Mouse (Mus musculus): ENCODE results near the gene Gpat2.
A peak's percentile ranks its signal among the peaks of the same experiment; 100 is the strongest.

Gpat2 gene

DNA sequence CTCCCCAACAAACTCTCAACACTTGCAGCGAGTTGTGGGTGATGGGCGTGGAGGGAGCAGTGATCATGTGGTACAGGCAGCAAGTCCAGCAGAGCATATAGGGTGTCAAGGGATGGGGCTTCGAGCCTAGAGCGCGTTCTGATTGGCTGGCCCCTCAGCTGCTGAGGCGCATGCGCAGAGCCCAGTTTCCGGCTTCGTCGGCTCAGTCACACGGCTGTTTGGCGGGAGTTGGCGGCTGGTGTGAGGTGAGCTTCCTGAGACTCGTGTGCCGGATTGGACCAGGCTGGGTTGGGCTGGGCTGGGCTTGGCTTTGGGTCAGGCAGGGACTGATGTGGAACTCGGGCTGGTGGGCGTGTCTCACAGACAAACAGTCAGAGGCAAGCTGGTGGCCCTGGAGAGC, at the start of gene Gpat2:
TSS of gene Gpat2 (plus strand) at position 223 of the 400 bp plus-strand sequence.
- no peak for DNase-seq (ENCODE audit: low spot score)

DNA sequence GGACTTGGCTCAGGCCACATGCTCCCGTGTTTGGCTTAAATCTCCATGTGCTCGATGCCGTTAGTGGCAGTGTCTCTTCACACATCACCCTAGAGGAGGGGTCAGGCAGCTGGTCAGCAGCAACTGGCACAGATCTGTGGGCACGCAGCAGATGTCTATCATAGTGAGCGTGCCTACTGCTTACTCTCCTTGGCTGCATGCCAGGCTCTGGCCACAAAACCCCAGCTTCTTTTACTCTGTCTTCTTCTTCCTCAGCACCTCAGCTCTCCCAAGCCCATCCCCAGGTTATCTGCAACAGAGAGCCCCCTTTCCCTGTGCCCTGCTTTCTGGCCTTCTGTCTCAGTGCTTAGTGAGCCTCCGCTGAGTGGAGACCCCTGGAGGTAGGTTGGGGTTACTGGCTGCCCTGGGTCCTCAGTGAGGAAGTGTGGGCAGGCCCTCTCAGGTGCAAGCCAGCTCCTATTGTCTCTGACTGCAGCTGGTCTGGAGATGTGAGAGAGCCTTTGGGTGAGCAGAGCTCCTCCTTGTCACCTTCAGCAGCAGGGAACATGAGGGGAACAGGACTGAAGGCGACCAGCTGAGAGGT, 49.1 kb upstream of the Gpat2 start:
- no peak for DNase-seq (ENCODE audit: low spot score)

DNA sequence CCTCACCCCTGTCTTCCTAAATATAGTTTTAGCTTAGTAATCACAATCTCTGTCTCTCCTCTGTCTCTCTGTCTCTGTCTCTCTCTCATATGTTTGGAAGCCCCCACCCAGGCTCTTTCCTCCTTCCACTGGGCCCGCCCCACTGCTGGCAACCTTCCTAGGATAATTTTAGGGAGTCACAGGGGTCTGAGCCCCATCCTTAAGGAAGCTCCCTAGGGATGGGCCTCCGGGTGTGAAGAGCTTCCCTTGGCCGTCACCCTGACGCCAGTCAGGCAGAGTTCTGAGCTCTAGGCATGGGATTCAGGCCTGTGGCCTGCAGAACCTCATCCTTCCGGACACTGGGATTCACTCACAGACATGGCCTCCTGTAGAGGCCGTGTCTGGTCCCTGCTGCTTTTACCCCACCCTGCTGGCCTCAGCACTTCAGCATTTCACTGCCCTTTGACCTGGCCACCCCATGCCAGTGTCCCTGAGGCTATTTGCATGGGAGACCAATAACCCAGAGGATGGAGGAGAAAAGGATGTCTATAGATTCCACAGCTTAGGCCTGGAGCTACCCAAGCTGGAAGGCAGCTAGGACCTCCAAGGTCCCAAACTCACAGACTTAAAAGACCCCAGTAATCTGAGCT, 48.5 kb upstream of the Gpat2 start:
- DNase-seq (ENCODE audit: low spot score): no peak

DNA sequence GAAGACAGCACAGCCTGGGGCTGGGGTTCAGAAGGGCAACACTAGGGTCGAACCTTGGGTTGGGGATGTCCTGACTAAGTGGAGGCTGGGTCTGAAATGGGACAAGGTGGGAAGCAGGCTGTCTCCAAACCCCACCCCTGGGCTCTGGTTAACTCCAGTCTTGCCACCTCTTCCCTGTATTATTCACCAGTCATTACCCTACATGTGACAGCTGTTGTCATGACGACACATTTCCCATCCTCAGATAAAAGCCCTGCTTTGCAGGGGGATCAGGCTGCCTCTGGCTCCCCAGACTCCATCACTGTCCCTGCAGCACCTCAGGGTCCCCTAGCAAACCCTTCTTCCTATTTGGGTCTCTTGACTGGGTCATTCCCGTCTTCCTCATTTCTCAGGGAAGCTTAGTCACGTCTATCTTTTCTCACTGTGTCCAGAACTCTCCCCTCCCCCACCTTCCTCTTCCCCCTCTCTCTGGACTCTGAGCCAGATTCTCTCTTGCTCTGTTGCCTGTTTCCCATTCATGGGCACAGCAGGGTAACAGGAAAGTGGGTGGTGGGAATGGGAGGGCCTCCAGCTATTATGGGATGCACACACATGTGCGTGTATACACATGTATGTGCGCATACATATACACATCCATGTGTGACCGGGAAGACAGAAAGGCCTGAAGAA, 46.9 kb upstream of the Gpat2 start:
- no peak for DNase-seq (ENCODE audit: low spot score)

DNA sequence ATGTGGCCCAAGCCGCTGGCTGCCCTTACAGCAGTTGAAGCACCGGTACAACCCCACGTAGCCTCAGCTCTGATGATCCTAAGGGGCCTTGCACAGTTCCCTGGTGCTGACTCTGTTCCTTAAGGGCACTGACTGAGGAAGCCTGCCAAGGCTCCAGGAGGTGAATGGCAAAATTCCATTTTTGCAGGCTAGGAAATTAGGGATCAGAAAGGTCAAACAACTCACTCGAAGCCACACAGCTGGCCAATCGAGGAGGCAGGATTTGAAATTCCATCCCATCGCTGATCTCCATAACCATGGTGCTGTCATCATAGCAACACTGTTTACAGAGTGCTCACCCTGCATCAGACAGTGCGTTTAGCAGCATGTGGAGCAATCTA, 46.4 kb upstream of the Gpat2 start:
- DNase-seq (ENCODE audit: low spot score): no peak

DNA sequence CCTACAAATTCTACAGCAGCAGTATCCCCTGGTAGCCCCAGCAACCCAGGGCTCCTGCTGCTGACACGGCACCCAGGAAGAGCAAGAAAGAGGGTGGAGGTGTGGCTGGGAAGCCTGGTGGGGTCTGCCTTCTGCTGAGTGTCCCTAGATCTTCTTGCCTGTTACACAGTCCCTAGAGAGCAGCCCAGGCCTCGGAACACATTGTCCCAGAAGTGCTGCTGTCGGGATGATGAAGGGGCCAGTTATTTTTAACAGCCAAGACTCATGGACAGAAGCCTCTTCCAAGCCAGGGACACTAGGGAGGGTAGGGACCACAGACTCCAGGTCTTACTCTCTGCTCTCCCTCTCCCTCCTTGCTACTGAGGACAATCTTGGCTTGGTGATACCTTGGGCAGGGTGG, 45.7 kb upstream of the Gpat2 start:
- no peak for DNase-seq (ENCODE audit: low spot score)

DNA sequence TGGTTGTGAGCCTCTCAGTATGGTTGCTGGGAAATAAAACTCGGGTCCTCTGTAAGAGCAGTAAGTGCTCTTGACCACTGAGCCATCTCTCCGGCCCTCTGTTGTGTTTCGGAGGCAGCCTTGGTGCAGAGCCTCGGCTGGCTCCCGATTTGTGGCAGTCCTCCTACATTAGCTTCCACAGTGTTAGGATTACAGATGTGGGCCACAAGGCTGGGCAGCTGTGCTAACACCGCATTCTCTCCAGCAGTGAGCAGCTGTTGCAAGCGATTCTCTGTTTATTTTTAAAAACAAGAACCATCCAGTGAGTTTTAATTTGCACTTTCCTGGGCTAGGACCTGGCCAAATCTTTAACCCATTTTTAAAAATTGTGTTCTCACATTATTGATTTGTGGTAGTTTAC, 41.1 kb upstream of the Gpat2 start:
- no peak for DNase-seq (ENCODE audit: low spot score)

DNA sequence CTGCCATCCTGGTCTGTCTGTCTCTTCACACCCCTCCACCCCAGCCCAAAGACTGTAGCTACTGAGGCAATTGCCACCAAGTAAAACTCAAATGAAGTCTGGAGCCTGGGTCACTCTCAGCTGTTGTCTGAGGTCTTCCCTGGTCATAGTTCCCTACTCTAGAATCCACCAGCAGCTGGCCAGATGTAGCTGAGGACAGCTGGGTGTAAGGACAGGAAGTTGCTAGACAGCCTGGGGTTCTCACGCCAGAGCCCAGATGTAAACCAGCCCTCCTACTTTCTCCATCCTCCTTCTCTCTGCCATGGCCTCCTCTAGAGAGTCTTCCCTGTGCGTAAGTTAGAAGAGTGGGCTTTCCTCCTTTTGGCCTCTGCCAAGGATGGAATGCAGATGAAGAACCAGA, 37.5 kb upstream of the Gpat2 start:
- DNase-seq (ENCODE audit: low spot score): no peak

DNA sequence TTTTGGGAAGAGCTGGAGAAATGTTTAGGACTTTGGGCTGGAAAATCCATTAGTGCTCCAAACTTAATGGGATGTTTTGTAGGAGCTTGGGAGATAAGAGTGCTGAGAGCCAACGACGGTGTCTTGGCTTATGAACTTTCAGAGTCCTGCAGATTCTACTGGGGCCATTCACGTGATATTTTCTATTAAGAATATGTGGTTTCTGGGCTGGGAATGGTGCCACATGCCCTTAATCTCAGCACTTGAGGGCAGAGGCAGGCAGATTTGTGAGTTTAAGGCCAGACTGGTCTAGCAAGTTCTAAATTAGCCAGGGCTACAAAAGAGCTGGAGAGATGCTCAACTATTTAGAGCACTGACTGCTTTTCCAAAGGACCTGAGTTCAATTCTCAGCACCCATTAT, 34.6 kb upstream of the Gpat2 start:
- no peak for DNase-seq (ENCODE audit: low spot score)

DNA sequence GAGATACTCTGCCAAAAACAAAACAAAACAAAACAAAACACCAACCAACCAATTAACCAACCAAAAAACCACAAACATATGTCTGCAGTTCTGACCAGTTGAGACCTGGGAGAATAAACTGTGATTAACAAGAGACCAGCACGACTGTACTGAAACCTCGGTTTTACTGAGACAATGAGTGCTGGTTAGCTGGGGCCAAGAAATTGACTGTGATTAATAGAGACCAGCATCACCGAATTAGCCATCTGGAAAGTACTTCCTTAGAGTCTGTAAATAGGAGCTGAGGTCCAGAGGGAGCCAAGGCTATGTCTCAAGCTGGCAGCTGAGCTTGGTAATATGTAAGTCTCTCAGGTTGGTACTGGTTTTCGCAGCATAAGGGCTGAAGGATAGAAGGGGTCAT, 34.2 kb upstream of the Gpat2 start:
- no peak for DNase-seq (ENCODE audit: low spot score)

DNA sequence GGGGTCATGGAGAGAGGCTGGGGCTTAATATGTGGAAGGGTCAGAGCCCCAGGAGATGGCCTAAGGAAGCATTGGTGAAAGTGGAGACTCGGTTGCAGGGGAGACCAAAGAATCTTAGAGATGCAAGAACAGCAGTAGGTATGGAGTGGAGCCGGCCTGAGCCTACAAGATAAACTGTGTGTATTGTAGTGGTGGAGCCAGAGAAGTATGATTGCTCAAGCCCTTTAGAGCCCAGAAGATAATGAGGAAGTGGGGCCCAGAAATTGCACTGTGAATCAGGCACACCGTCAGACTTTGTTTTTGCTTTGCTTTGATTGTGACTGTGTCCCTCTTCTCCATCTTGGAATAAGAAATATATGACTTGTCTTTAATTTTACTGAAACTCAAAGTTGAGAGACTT, 33.7 kb upstream of the Gpat2 start:
- DNase-seq (ENCODE audit: low spot score): no peak

DNA sequence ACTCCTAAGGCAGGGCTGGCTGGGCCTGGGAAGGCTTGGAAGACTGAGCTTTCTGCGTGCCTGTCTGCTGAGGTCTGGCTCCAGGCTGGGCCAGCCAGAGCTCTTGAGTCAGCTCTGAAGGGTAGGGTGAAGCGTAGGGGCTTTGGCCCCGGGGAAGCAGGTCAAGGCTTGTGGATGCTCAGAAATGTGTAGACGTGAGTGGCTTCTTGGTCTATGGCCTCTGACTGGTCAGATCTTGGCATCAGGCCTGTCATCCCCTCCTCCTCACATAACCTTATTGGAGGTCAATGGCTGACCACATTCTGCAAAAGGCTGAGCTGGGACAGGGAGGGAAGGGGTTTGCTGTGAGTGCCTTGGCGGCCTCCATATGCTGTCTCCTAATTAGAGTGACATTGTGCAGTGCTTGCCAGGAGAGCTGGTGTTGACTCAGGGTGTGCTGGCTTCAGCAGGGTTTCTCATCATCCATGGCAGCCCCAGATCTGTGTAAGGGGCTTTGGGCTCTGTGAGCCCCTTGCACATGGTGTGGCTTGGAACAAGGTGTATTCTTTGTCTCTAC, 30.3 kb upstream of the Gpat2 start:
- DNase-seq (ENCODE audit: low spot score): no peak

DNA sequence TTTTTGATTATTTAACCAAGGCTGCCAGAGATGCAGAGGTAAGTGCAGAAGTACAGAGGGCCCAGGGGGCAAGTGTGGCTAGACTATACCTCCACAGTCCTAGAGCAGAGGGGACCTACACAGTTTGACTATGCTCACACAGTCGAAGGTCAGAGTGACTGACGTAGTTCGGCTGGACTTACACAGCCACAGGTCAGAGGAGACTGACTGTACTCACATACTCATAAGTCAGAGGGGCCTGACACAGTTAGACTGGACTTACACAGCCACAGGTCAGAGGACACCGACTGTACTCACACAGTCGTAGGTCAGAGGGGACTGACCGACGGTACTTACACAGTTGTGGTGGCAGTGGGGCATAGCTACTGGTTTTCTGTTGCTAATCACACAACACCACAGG, 26.3 kb upstream of the Gpat2 start:
- no peak for DNase-seq (ENCODE audit: low spot score)

DNA sequence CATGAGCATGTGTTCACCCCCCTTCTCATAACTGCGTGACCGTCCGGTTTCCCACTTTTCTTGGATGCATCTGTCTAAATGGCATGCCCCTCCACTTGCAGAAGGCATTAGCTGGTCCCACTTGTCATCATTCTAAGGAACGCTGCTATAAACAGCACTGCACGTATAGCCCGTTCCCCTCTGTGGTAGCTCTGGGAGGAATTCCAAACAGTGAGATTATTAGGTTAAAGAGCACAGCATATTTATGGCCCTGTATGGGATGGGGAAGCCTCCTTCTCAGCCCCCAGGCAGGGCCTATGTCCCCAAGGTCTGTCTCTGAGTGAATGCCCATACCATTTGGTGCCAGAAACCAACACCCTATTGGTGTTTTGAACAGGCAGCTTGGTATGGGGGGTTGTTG, 13.9 kb upstream of the Gpat2 start:
- no peak for DNase-seq (ENCODE audit: low spot score)

DNA sequence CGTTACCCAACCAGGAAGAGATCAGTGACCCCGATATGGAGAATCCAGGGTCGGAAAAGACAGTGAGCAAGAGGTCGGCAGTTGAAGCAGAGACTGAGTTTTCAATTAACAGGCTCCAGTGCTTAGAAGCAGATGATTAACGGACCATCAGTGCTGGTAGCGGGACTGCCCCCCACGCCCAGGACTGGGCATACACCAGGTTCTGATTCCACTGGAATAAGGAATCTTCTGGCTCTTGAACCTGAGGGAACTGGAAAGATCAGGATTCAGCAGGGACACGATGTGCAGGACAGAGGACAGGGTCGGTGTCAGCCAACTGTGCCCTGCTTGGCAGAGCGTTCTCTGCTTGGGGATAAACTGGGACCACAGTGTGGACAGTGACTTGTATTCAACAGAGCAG, 9.2 kb upstream of the Gpat2 start:
- peak; percentile 10 for DNase-seq (ENCODE audit: low spot score)

DNA sequence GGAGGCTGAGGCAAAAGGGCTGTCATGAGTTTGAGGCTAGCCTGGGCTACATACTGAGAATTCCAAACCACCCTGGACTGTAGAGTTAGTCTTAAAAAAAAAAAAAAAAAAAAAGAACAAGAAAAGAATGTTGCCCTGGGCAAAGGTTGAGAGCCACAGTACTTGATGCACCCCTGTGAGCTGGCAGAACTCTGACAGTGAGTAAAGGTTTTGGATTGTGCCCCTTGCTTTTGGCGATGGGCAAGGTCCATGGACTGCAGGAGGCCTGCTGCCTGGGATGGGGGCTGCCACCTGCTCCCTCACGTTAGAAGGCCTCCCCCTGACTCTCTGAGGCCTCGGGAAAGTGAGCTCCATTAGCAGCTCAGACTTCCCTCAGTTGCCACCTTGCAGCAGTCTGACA, 8.3 kb upstream of the Gpat2 start:
- DNase-seq (ENCODE audit: low spot score): no peak

DNA sequence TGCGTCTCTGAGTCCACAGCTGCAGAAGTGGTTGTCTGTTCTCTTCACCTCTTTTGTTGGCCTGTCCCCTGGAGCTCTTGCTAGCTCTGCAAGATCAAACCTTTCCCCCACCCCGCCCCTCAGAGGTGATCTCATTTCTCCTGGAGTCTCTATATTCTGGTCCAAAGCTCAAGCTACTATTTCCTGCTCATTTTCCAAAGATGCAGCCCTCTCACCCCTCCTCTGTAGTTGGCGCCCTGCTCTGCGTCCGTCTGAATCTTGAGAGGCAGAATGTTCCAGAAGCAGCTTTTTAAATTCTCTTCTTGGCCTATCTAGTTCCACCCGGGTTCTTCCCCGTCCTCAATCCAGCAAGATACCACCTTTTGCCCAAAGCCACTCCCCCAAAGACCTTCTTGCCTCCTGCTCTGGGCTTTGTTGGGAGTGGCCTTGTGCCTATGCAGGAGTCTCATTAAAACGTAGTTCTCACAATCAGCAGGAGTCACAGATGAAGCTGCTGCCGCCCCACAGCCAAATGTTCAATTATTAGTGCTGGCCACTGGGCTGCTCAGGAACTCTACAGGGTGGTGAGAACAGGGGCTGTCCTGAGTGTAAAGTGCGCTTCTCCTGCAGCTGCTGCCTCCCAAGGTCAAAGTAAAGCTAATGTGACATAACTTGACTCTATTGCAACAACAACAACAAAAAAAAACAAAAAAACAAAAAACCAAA, 6.6 kb upstream of the Gpat2 start:
- no peak for DNase-seq (ENCODE audit: low spot score)

DNA sequence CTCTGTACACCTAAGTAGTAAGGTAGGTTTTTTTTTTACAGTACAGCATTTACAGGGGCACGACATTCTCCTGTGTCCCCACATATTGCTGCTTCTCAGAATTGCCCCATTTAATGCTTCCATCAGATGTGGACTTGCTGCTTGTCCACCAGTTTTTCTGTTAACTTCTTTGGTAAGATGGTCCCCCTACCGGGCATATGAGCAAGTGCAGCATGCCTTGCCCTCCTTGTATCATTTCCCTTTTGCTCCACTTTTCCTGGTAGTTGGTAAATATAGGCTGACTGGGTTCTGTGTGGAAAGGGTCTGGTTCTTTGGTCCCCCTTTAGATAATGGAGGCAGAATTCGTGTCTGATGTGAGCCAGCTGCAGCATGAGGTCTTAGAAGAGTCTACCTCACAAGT, 5.2 kb downstream of the Gpat2 start:
- DNase-seq (ENCODE audit: low spot score): no peak

DNA sequence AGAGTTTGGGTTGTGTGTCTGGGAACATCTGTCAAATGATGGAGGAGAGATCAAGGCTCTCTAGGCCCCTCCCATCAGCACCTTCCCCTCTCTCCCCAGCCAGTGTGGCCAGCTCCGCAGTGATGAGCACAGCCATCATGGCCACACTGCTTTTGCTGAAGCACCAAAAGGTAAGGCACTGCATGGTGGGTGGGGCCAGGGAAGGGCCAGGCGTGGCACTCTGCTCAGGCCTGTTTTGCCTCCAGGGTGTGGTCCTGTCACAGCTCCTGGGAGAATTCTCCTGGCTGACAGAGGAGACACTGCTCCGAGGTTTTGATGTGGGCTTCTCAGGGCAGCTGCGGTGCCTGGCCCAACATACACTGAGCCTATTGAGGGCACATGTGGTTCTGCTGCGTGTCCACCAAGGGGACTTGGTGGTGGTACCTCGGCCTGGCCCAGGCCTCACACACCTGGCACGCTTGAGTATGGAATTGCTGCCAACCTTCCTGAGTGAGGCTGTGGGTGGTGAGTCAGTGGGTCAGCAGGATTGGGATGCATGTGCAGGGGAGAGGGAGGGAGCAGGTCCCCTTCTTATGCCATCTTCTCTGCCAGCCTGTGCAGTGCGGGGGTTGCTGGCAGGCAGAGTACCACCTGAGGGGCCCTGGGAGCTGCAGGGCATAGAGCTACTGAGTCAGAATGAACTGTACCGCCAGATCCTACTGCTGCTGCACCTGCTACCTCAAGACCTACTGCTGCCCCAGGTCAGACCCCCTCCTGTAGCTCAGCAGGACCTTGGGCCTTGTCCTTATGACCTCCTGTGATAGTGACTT, 8.7 kb downstream of the Gpat2 start:
- DNase-seq (ENCODE audit: low spot score): no peak

DNA sequence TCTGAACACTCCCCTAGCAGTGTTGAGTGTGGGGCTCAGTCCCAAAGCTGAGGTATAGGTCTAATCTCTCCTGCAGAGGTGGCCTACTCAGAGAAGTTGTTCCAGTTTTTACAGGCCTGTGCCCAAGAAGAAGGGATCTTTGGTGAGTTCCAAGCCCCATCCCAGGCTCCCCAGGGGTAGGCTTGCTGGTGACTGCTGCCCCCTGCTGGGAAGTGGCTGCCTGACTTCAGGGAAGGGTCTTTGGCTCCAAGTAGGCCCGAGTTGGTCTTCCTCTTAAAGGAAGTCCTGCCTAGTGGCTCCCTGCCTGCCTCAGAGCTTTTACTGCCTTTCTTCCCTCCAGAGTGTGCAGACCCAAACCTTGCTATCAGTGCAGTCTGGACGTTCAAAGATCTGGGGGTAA, 10.1 kb downstream of the Gpat2 start:
- no peak for DNase-seq (ENCODE audit: low spot score)

DNA sequence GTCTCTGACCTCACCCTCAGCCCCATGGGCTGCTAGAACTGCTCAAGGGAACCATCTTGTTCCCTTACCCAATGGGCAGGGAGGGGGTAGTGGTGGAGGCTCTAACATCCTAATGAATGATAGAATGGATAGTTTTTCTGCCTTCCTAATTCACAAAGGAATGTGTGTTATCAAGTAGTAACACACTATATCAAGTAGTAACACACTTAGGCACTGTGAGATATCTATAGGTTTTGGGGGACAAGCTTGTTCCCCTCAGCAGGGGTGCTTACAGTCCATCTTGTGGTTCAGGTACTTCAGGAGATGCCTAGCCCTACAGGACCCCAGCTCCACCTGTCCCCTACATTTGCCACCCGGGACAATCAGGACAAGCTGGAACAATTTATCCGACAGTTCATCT, 10.6 kb downstream of the Gpat2 start:
- DNase-seq (ENCODE audit: low spot score): no peak

DNA sequence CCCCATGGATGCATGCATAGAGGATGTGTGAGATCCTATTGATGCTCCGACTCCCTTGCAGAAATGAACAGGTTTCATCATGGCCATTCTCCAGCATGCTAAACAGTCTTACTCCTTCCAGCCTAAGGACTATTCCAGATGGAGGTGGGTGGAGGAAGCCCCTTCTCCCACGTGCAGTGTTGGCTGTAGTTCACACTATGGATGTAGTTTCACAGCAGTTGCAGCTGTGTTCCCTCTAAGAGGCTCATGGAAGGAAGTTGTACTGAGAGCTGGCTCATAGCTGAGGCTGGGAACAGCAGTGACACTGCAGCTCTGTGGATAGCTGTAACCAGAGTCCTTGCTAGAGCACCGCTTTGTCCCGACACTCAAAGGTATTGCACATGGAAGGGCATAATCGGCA, 12.7 kb downstream of the Gpat2 start:
- no peak for DNase-seq (ENCODE audit: low spot score)
